ENCODE assay signal across 21 mouse cellular contexts in the genomic region with DNA sequence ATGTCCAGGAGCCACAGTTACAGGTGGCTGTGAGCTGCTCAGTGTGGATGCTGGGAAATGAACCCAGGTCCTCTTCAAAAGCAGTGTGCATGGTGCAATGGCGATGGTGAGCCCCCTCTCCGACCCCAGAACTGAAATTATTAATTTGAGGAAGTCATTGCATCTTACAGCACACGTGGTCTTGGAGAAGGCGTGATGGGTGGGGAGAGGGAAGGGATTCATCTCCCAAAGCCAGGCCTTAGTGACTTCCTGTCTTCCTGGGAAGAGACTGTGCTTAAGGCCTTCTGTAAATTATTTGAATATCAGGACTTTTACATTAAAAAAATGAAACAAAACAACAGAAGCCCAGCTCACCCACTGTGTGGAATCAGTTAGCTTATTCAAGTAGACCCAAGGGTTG. TPM values are rescaled to one million over a fixed set of nuclear protein-coding genes. Genes with fewer than 3 reads are reported as not detected.
DNase-seq lines count a peak whose midpoint lies in the region; ATAC-seq and TF ChIP-seq lines count a peak whose summit lies in the region.
"Had no signal": no experiment of that assay in that cellular context is flagged by ENCODE, and none has a peak within 500 bp of the region (broad histone marks: within the 10 kb centered on the region; RNA-seq: fewer than 3 reads in every experiment).

No protein-coding gene starts in this region.

- no peak for TF ChIP-seq EP300 in liver, postnatal 0 days (IDR thresholded peaks at IDR 0.05; ENCODE audit: low read depth)

- no peak overlapping the region for H3K9ac ChIP-seq in heart, embryonic 13.5 days
- no peak overlapping the region for H3K9ac ChIP-seq in liver, adult 2 months (ENCODE audit: low read depth, low read length)
- H3K9ac ChIP-seq in liver, embryonic 11.5 days (ENCODE audit: low read depth, low read length) = no peak overlapping the region
- H3K9ac ChIP-seq in intestine, embryonic 15.5 days = no peak overlapping the region
- H3K9ac ChIP-seq in liver, postnatal 0 days (replicated peaks) = no peak overlapping the region
- H3K9ac ChIP-seq: hindbrain, embryonic 15.5 days; kidney, embryonic 15.5 days; limb, embryonic 13.5 days; lung, embryonic 14.5 days; midbrain, embryonic 13.5 days had no signal

- H3K27ac ChIP-seq in heart, embryonic 13.5 days (replicated peaks) = peak overlapping the region; percentile 81
- H3K27ac ChIP-seq in liver, adult 2 months (replicated peaks; ENCODE audit: insufficient read depth, low read depth, low read length) = 0 out of 2 replicates have a peak overlapping the region, but pooled peaks have one; percentile 23
- no peak overlapping the region for H3K27ac ChIP-seq in liver, embryonic 11.5 days (ENCODE audit: low read depth, low read length)
- H3K27ac ChIP-seq in intestine, embryonic 15.5 days = peak overlapping the region; percentile 30; the same call in 1 of the 2 replicates
- H3K27ac ChIP-seq in liver, postnatal 0 days (ENCODE audit: low read depth) = 0 out of 2 replicates have a peak overlapping the region, but pooled peaks have one; percentile 25
- H3K27ac ChIP-seq: embryonic facial prominence, embryonic 10.5 days; gastrocnemius, adult 2 months; hindbrain, embryonic 15.5 days; kidney, embryonic 15.5 days; limb, embryonic 13.5 days; midbrain, embryonic 13.5 days had no signal

- no peak for DNase-seq in heart, adult 11 months
- DNase-seq in liver, adult 2 months (ENCODE audit: extremely low read depth, low read depth, low spot score) = no peak
- DNase-seq in liver, embryonic 11.5 days (ENCODE audit: low spot score) = no peak
- DNase-seq in liver, postnatal 0 days = no peak
- DNase-seq in adipocyte (ENCODE audit: low spot score) = no peak
- DNase-seq: cerebellum, adult 11-12 months; cerebellum, postnatal 10 days; gastrocnemius, adult 2 months; kidney, postnatal 4 days; lung, embryonic 14.5 days; thymus, postnatal 25 days had no signal

- no peak for ATAC-seq in heart, embryonic 13.5 days (ENCODE audit: extremely low read depth, insufficient number of reproducible peaks, low FRiP score, low TSS enrichment)
- no peak for ATAC-seq in liver, embryonic 11.5 days (replicated peaks; ENCODE audit: low FRiP score)
- ATAC-seq in intestine, embryonic 15.5 days = no peak
- no peak for ATAC-seq in liver, postnatal 0 days
- ATAC-seq: forebrain, embryonic 16.5 days; midbrain, embryonic 13.5 days; Patski had no signal

- WGBS in heart, embryonic 13.5 days = 80% methylated on average over 4 of the region's 4 CpGs
- 63% methylated on average over 4 of the region's 4 CpGs for WGBS in liver, adult 2 months
- WGBS in liver, embryonic 11.5 days = 69% methylated on average over 4 of the region's 4 CpGs
- 57% methylated on average over 4 of the region's 4 CpGs for WGBS in intestine, embryonic 15.5 days
- 31% methylated on average over 4 of the region's 4 CpGs for WGBS in liver, postnatal 0 days (ENCODE audit: insufficient replicate concordance)

- peaks cover 14% of the 10 kb centered on the region for H3K4me1 ChIP-seq in heart, embryonic 13.5 days
- H3K4me1 ChIP-seq in liver, adult 2 months (ENCODE audit: control insufficient read depth, insufficient read depth, low read length) = peaks cover 9% of the 10 kb centered on the region
- H3K4me1 ChIP-seq in liver, embryonic 11.5 days (replicated peaks; ENCODE audit: control insufficient read depth, insufficient read depth, low read length) = peaks cover 6% of the 10 kb centered on the region
- H3K4me1 ChIP-seq in intestine, embryonic 15.5 days (replicated peaks) = peaks cover 3% of the 10 kb centered on the region; the same call in 1 of the 2 replicates
- H3K4me1 ChIP-seq in liver, postnatal 0 days (ENCODE audit: insufficient read depth) = peaks cover 3% of the 10 kb centered on the region; the same call in 1 of the 2 replicates

- H3K4me2 ChIP-seq in heart, embryonic 13.5 days = no peak overlapping the region
- no peak overlapping the region for H3K4me2 ChIP-seq in liver, embryonic 11.5 days
- no peak overlapping the region for H3K4me2 ChIP-seq in intestine, embryonic 15.5 days (replicated peaks)
- no peak overlapping the region for H3K4me2 ChIP-seq in liver, postnatal 0 days (ENCODE audit: low read depth, low read length)
- H3K4me2 ChIP-seq: hindbrain, embryonic 15.5 days; kidney, embryonic 15.5 days; limb, embryonic 13.5 days; lung, embryonic 14.5 days; midbrain, embryonic 13.5 days had no signal

- no peak for TF ChIP-seq CTCF in liver, adult 2 months (IDR thresholded peaks at IDR 0.05; ENCODE audit: low read depth, low read length)
- no peak for TF ChIP-seq CTCF in liver, postnatal 0 days (IDR thresholded peaks at IDR 0.05; ENCODE audit: low read depth)

- no peak overlapping the region for H3K4me3 ChIP-seq in heart, embryonic 13.5 days
- H3K4me3 ChIP-seq in liver, adult 2 months (ENCODE audit: insufficient read depth, low read depth, low read length) = no peak overlapping the region
- H3K4me3 ChIP-seq in liver, embryonic 11.5 days (ENCODE audit: low read depth, low read length) = no peak overlapping the region
- no peak overlapping the region for H3K4me3 ChIP-seq in intestine, embryonic 15.5 days (replicated peaks)
- no peak overlapping the region for H3K4me3 ChIP-seq in liver, postnatal 0 days (ENCODE audit: low read depth, low read length)
- H3K4me3 ChIP-seq: embryonic facial prominence, embryonic 10.5 days; gastrocnemius, adult 2 months; hindbrain, embryonic 15.5 days; kidney, embryonic 15.5 days; limb, embryonic 13.5 days; megakaryocyte, embryonic 14.5 days; midbrain, embryonic 13.5 days had no signal

- TF ChIP-seq POLR2A in liver, adult 2 months (IDR thresholded peaks at IDR 0.05; ENCODE audit: extremely low read depth, insufficient read depth, low read length) = no peak

- peaks cover 8% of the 10 kb centered on the region; the same call in 1 of the 2 replicates for H3K9me3 ChIP-seq in heart, embryonic 13.5 days
- no peaks in the 10 kb centered on the region for H3K9me3 ChIP-seq in liver, embryonic 11.5 days (ENCODE audit: control insufficient read depth, low read length)
- no peaks in the 10 kb centered on the region for H3K9me3 ChIP-seq in intestine, embryonic 15.5 days
- H3K9me3 ChIP-seq in liver, postnatal 0 days (ENCODE audit: low read length) = no peaks in the 10 kb centered on the region
- H3K9me3 ChIP-seq: hindbrain, embryonic 15.5 days; kidney, embryonic 15.5 days; midbrain, embryonic 13.5 days had no signal

- no peaks in the 10 kb centered on the region for H3K79me2 ChIP-seq in liver, adult 2 months (ENCODE audit: control insufficient read depth, insufficient read depth, low read length)

- H3K27me3 ChIP-seq in heart, embryonic 13.5 days (replicated peaks) = no peaks in the 10 kb centered on the region
- no peaks in the 10 kb centered on the region for H3K27me3 ChIP-seq in liver, adult 2 months (ENCODE audit: control insufficient read depth, insufficient read depth, low read length)
- H3K27me3 ChIP-seq in liver, embryonic 11.5 days (replicated peaks; ENCODE audit: control insufficient read depth, insufficient read depth, low read length) = no peaks in the 10 kb centered on the region
- H3K27me3 ChIP-seq in intestine, embryonic 15.5 days (replicated peaks) = no peaks in the 10 kb centered on the region
- no peaks in the 10 kb centered on the region for H3K27me3 ChIP-seq in liver, postnatal 0 days (ENCODE audit: insufficient read depth, low read length)
- H3K27me3 ChIP-seq: hindbrain, embryonic 15.5 days; kidney, embryonic 15.5 days; limb, embryonic 13.5 days; megakaryocyte, embryonic 14.5 days; midbrain, embryonic 13.5 days; Patski had no signal

- no peaks in the 10 kb centered on the region for H3K36me3 ChIP-seq in heart, embryonic 13.5 days
- no peaks in the 10 kb centered on the region for H3K36me3 ChIP-seq in liver, adult 2 months (ENCODE audit: control insufficient read depth, insufficient read depth, low read length)
- no peaks in the 10 kb centered on the region for H3K36me3 ChIP-seq in liver, embryonic 11.5 days (ENCODE audit: control insufficient read depth, insufficient read depth, low read length)
- H3K36me3 ChIP-seq in intestine, embryonic 15.5 days = no peaks in the 10 kb centered on the region
- H3K36me3 ChIP-seq in liver, postnatal 0 days (replicated peaks; ENCODE audit: insufficient read depth, low read length) = no peaks in the 10 kb centered on the region
- H3K36me3 ChIP-seq: hindbrain, embryonic 15.5 days; kidney, embryonic 15.5 days; limb, embryonic 13.5 days; midbrain, embryonic 13.5 days had no signal

RNA-seq across cellular contexts. Expression of a gene that starts 5.5 kb away (rescaled TPM):
- 58.3 and 68.1 TPM in 2 replicates for polyA plus RNA-seq in heart, embryonic 13.5 days (2015; fragmentation: Nextera tagmentation; extraction: Ambion mirVana)
- total RNA-seq in liver, adult 2 months (2014; rRNA removed) = 102 and 123 TPM in 2 replicates
- 76.5 and 91.6 TPM in 2 replicates for polyA plus RNA-seq in liver, adult 2 months (2012; rRNA removed)
- polyA plus RNA-seq in liver, embryonic 11.5 days (2014; fragmentation: Nextera tagmentation; extraction: Ambion mirVana) = 173 and 183 TPM in 2 replicates
- 182 and 269 TPM in 2 replicates for polyA plus RNA-seq in intestine, embryonic 15.5 days (2015; fragmentation: Nextera tagmentation; extraction: Ambion mirVana)
- 79.2 and 81.5 TPM in 2 replicates for polyA plus RNA-seq in liver, postnatal 0 days (2015; fragmentation: Nextera tagmentation; extraction: Ambion mirVana)

RNA-seq across cellular contexts. Expression of a gene that starts 19.9 kb away (rescaled TPM):
- polyA plus RNA-seq in heart, embryonic 13.5 days (2015; fragmentation: Nextera tagmentation; extraction: Ambion mirVana) = 95.5 and 107 TPM in 2 replicates
- 107 and 120 TPM in 2 replicates for total RNA-seq in liver, adult 2 months (2014; rRNA removed)
- 80.7 and 84.2 TPM in 2 replicates for polyA plus RNA-seq in liver, adult 2 months (2012; rRNA removed)
- 112 and 114 TPM in 2 replicates for polyA plus RNA-seq in liver, embryonic 11.5 days (2014; fragmentation: Nextera tagmentation; extraction: Ambion mirVana)
- polyA plus RNA-seq in intestine, embryonic 15.5 days (2015; fragmentation: Nextera tagmentation; extraction: Ambion mirVana) = 126 and 137 TPM in 2 replicates
- 82.3 and 85.1 TPM in 2 replicates for polyA plus RNA-seq in liver, postnatal 0 days (2015; fragmentation: Nextera tagmentation; extraction: Ambion mirVana)

RNA-seq across cellular contexts. Expression of a gene that starts 19.9 kb away (rescaled TPM):
- polyA plus RNA-seq in heart, embryonic 13.5 days (2015; fragmentation: Nextera tagmentation; extraction: Ambion mirVana) = 71.9 and 77.1 TPM in 2 replicates
- 11.5 and 14.4 TPM in 2 replicates for total RNA-seq in liver, adult 2 months (2014; rRNA removed)
- polyA plus RNA-seq in liver, adult 2 months (2012; rRNA removed) = 13.9 and 16.7 TPM in 2 replicates
- 42.1 and 42.2 TPM in 2 replicates for polyA plus RNA-seq in liver, embryonic 11.5 days (2014; fragmentation: Nextera tagmentation; extraction: Ambion mirVana)
- polyA plus RNA-seq in intestine, embryonic 15.5 days (2015; fragmentation: Nextera tagmentation; extraction: Ambion mirVana) = 81.2 and 82.2 TPM in 2 replicates
- polyA plus RNA-seq in liver, postnatal 0 days (2015; fragmentation: Nextera tagmentation; extraction: Ambion mirVana) = 12.9 and 13.1 TPM in 2 replicates

RNA-seq across cellular contexts. Expression of a gene that starts 44.1 kb away (rescaled TPM):
- 139 and 151 TPM in 2 replicates for polyA plus RNA-seq in heart, embryonic 13.5 days (2015; fragmentation: Nextera tagmentation; extraction: Ambion mirVana)
- total RNA-seq in liver, adult 2 months (2014; rRNA removed) = 63.5 and 67.5 TPM in 2 replicates
- 77.6 and 80.9 TPM in 2 replicates for polyA plus RNA-seq in liver, adult 2 months (2012; rRNA removed)
- polyA plus RNA-seq in liver, embryonic 11.5 days (2014; fragmentation: Nextera tagmentation; extraction: Ambion mirVana) = 151 and 154 TPM in 2 replicates
- polyA plus RNA-seq in intestine, embryonic 15.5 days (2015; fragmentation: Nextera tagmentation; extraction: Ambion mirVana) = 147 and 149 TPM in 2 replicates
- polyA plus RNA-seq in liver, postnatal 0 days (2015; fragmentation: Nextera tagmentation; extraction: Ambion mirVana) = 94.2 and 96.6 TPM in 2 replicates

RNA-seq across cellular contexts. Expression of a gene that starts 44.1 kb away (rescaled TPM):
- polyA plus RNA-seq in heart, embryonic 13.5 days (2015; fragmentation: Nextera tagmentation; extraction: Ambion mirVana) = 43.9 and 45.6 TPM in 2 replicates
- 7.7 and 10.8 TPM in 2 replicates for total RNA-seq in liver, adult 2 months (2014; rRNA removed)
- polyA plus RNA-seq in liver, adult 2 months (2012; rRNA removed) = 5.9 and 6.1 TPM in 2 replicates
- polyA plus RNA-seq in liver, embryonic 11.5 days (2014; fragmentation: Nextera tagmentation; extraction: Ambion mirVana) = 59.9 and 61.9 TPM in 2 replicates
- 54.1 and 56.9 TPM in 2 replicates for polyA plus RNA-seq in intestine, embryonic 15.5 days (2015; fragmentation: Nextera tagmentation; extraction: Ambion mirVana)
- polyA plus RNA-seq in liver, postnatal 0 days (2015; fragmentation: Nextera tagmentation; extraction: Ambion mirVana) = 21.1 TPM in 2 replicates
